Mouse (Mus musculus): ENCODE data around the gene Hyal3. TPM values are rescaled to one million over a fixed set of nuclear protein-coding genes. Genes with fewer than 3 reads are reported as not detected.

Gene Hyal3
- polyA plus RNA-seq, 1 experiment from 2014 or later, result 1.8 TPM

DNA sequence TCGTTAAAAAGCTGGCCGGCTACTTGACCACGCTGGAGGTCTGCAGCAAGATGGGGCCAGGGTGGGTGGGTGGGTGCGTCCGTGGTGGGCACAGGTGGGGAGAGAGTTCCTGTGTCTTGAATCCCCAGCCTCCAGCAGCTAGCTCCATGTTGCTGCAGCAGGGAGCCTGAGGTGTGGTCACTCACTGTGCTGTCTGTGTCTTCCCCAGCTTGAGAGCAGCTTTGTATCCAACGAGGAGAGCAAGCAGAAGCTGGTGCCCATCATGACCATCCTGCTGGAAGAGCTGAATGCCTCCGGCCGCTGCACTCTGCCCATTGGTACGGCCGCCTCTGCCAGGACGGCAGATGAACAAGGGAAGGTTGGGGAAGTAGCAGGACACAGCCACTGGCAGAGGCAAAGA lies 37.3 kb upstream of the Hyal3 start:
- H3K4me3 ChIP-seq, result no peak overlapping the region
- H3K36me3 ChIP-seq (replicated peaks), result peaks cover 32% of the 10 kb centered on the region; the same call in 1 of the 2 replicates
- no peak for ATAC-seq (replicated peaks)
- H3K4me2 ChIP-seq, result no peak overlapping the region; the same call in 1 of the 2 replicates
- H3K9me3 ChIP-seq, result no peaks in the 10 kb centered on the region
- 87% methylated on average over 11 of the region's 11 CpGs for WGBS
- H3K27me3 ChIP-seq (replicated peaks), result no peaks in the 10 kb centered on the region
- no peak overlapping the region for H3K27ac ChIP-seq
- peaks cover 53% of the 10 kb centered on the region for H3K4me1 ChIP-seq
- H3K9ac ChIP-seq, result no peak overlapping the region

DNA sequence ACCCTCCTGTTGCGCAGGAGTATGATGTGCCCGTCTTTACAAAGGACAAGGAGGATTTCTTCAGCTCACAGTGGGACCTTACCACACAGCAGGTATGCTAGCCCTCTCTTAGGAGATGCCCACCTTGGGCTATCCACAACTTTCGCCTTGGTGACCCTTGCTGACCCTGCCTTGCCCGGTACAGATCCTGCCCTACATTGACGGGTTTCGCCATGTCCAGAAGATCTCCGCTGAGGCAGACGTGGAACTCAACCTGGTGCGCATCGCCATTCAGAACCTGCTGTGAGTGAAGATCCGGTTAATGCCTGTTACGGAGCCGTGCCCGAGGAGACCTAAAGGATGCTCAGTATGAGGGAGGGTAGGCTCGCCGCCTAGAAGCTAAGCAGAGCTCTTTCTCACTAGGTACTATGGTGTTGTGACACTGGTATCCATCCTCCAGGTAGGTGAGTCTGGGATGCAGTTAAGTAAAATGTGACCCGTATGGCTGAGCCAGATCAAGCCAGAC lies 36.4 kb upstream of the Hyal3 start:
- no peak overlapping the region for H3K4me2 ChIP-seq
- no peak overlapping the region for H3K9ac ChIP-seq
- no peak overlapping the region for H3K27ac ChIP-seq
- no peak overlapping the region for H3K4me3 ChIP-seq
- peaks cover 53% of the 10 kb centered on the region for H3K4me1 ChIP-seq
- ATAC-seq (replicated peaks), result no peak
- no peaks in the 10 kb centered on the region for H3K9me3 ChIP-seq
- peaks cover 5% of the 10 kb centered on the region; the same call in 1 of the 2 replicates for H3K27me3 ChIP-seq (replicated peaks)
- peaks cover 22% of the 10 kb centered on the region; the same call in 1 of the 2 replicates for H3K36me3 ChIP-seq (replicated peaks)
- 93% methylated on average over 17 of the region's 17 CpGs for WGBS

DNA sequence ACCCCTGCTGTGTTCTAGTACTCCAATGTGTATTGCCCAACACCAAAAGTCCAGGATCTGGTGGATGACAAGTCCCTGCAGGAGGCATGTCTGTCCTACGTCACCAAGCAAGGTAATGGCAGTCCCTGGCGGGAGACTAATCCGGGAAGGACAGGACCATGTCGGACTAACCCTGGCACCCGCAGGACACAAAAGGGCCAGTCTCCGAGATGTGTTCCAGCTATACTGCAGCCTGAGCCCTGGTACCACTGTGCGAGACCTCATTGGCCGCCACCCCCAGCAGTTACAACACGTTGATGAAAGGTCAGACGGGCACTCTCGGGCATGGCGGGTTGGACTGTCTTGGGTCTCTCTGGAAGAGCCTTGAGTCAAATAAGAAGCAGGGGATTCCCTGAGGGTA lies 35.9 kb upstream of the Hyal3 start:
- Histone ChIP-seq H3K4me1 (peaks cover 53% of the 10 kb centered on the region), H3K4me2 (no peak overlapping the region), H3K9ac (no peak overlapping the region), H3K9me3 (no peaks in the 10 kb centered on the region), H3K27ac (no peak overlapping the region), H3K27me3 (replicated peaks) (peaks cover 10% of the 10 kb centered on the region; the same call in 1 of the 2 replicates), H3K36me3 (replicated peaks) (peaks cover 18% of the 10 kb centered on the region; the same call in 1 of the 2 replicates), H3K4me3 (no peak overlapping the region)
- no peak for ATAC-seq (replicated peaks)
- 93% methylated on average over 12 of the region's 12 CpGs for WGBS

DNA sequence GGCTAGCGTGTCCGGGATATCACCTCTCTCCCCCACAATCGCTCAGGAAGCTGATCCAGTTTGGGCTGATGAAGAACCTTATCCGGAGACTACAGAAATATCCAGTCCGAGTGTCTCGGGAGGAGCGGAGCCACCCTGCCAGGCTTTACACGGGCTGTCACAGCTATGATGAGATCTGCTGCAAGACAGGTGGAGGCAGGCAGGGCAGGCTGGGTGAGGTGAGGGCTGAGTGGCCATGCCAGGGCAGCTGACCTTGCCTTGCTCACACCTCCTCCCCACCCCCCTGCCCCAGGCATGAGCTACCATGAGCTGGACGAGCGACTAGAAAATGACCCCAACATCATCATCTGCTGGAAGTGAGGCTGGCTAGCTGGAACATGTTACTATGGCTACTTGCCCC lies 35.4 kb upstream of the Hyal3 start:
- Histone ChIP-seq H3K4me3 (no peak overlapping the region), H3K9ac (no peak overlapping the region), H3K4me1 (peaks cover 51% of the 10 kb centered on the region), H3K36me3 (replicated peaks) (peaks cover 13% of the 10 kb centered on the region; the same call in 1 of the 2 replicates), H3K27me3 (replicated peaks) (peaks cover 15% of the 10 kb centered on the region), H3K4me2 (no peak overlapping the region), H3K9me3 (no peaks in the 10 kb centered on the region), H3K27ac (no peak overlapping the region)
- no peak for ATAC-seq (replicated peaks)
- 90% methylated on average over 10 of the region's 10 CpGs for WGBS

DNA sequence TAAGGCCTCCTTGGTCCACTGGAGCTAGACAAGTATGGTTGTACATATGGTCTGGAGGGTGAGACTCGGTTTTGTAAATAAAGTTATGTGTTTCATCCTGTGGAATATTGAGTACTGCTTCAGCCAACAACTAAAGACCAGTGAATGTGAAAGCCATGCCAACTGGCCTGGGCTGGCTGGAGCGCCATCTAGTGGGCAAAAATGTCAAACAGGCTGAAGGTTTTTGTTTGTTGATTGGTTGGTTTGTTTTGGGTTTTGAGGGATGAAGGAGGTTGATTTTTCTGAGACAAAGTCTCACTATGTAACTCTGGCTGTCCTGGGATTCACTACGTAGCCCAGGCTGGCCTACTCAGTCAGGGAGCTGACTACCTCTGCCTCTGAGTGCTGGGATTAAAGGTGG lies 35.0 kb upstream of the Hyal3 start:
- Histone ChIP-seq H3K27ac (no peak overlapping the region), H3K4me3 (no peak overlapping the region), H3K4me2 (no peak overlapping the region), H3K36me3 (replicated peaks) (peaks cover 13% of the 10 kb centered on the region; the same call in 1 of the 2 replicates), H3K9me3 (no peaks in the 10 kb centered on the region), H3K9ac (no peak overlapping the region), H3K4me1 (peaks cover 47% of the 10 kb centered on the region), H3K27me3 (replicated peaks) (peaks cover 19% of the 10 kb centered on the region)
- WGBS, result 6% methylated on average over 3 of the region's 3 CpGs
- no peak for ATAC-seq (replicated peaks)

DNA sequence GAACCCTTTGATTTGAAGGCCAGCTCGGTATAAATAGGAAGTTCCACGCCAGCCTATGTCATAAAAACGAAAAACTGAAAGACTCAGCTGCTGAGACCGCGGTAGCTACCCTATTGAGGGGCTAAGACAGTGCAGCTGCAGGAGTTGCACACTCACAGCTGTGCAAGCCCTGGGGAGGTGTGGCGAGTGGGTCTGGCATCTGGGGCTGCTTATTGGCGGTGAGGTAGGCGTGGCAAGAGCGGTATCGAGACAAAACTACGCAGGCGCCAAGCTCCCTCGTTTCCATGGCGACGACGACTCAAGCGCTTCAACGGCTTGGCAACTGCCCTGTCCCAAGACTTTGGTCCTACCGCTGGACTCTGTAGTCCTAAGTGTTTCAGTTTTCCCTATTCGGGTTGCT lies 33.6 kb upstream of the Hyal3 start, which contains the start of gene Zmynd10:
TSS of gene Zmynd10 (plus strand) at position 273 of the 400 bp plus-strand sequence.
- H3K4me2 ChIP-seq, result peak within 1 kb of the TSS; percentile 60
- H3K36me3 ChIP-seq (replicated peaks), result peaks cover 13% of the 10 kb centered on the region; the same call in 1 of the 2 replicates
- peak within 1 kb of the TSS; percentile 27 for H3K4me3 ChIP-seq
- H3K9me3 ChIP-seq, result no peaks in the 10 kb centered on the region
- peaks cover 49% of the 10 kb centered on the region for H3K4me1 ChIP-seq
- peak; percentile 51 for ATAC-seq (replicated peaks)
- H3K27me3 ChIP-seq (replicated peaks), result peaks cover 33% of the 10 kb centered on the region
- 2% methylated on average over 20 of the region's 20 CpGs for WGBS
- peak within 1 kb of the TSS; percentile 31; the same call in 1 of the 2 replicates for H3K9ac ChIP-seq
- peak within 1 kb of the TSS; percentile 57; the same call in 1 of the 2 replicates for H3K27ac ChIP-seq

DNA sequence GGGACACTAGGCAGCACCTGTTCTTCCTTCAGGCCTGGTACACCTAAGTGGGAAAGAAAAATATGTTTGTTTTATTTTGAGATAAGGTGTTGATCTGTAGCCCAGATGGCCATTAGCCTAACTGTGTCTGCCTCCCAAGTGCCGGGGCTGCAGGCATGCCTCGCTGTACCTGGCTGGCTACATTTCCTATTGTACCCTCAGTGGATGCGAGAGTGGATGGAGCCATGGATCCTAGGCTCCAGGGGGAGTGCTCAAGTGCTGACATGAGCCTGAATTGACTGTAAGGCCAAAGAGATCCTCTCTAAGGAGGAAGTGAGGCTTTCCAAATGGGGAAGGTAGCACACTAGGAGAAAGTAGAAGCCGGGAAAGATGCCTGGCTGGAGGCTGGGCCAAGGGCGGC lies 32.7 kb upstream of the Hyal3 start:
- no peak for ATAC-seq (replicated peaks)
- Histone ChIP-seq H3K9me3 (no peaks in the 10 kb centered on the region), H3K27ac (no peak overlapping the region)

DNA sequence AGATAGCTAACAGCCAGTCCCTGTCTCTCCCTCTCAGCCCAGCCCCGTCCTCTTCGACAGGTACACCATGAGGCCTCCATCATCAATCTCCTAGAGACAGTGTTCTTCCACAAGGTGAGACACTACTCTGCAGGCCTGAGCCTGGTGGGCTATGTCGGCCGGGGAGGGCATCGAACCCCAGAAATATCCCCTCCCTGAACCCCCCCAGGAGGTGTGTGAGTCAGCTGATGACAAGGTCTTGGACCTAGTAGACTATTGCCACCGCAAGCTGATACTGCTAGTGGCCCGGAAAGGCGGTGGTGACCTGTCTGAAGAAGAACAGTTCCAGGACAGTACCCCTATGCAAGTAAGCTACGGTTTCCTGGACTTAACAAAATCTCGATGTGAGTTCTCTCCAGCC lies 31.8 kb upstream of the Hyal3 start:
- Histone ChIP-seq H3K4me2 (no peak overlapping the region), H3K27me3 (replicated peaks) (peaks cover 46% of the 10 kb centered on the region), H3K4me3 (no peak overlapping the region), H3K9me3 (no peaks in the 10 kb centered on the region), H3K4me1 (peaks cover 50% of the 10 kb centered on the region), H3K27ac (no peak overlapping the region), H3K36me3 (replicated peaks) (peaks cover 10% of the 10 kb centered on the region; the same call in 1 of the 2 replicates), H3K9ac (no peak overlapping the region)
- ATAC-seq (replicated peaks), result no peak
- 91% methylated on average over 10 of the region's 10 CpGs for WGBS

More for the DNA sequence above, 32.7 kb upstream of the Hyal3 start:
- H3K27me3 ChIP-seq (replicated peaks), result peaks cover 42% of the 10 kb centered on the region
- WGBS, result 77% methylated on average over 5 of the region's 5 CpGs
- H3K4me2 ChIP-seq, result no peak overlapping the region
- H3K4me3 ChIP-seq, result no peak overlapping the region
- peaks cover 13% of the 10 kb centered on the region; the same call in 1 of the 2 replicates for H3K36me3 ChIP-seq (replicated peaks)
- no peak overlapping the region for H3K9ac ChIP-seq
- peaks cover 43% of the 10 kb centered on the region for H3K4me1 ChIP-seq

DNA sequence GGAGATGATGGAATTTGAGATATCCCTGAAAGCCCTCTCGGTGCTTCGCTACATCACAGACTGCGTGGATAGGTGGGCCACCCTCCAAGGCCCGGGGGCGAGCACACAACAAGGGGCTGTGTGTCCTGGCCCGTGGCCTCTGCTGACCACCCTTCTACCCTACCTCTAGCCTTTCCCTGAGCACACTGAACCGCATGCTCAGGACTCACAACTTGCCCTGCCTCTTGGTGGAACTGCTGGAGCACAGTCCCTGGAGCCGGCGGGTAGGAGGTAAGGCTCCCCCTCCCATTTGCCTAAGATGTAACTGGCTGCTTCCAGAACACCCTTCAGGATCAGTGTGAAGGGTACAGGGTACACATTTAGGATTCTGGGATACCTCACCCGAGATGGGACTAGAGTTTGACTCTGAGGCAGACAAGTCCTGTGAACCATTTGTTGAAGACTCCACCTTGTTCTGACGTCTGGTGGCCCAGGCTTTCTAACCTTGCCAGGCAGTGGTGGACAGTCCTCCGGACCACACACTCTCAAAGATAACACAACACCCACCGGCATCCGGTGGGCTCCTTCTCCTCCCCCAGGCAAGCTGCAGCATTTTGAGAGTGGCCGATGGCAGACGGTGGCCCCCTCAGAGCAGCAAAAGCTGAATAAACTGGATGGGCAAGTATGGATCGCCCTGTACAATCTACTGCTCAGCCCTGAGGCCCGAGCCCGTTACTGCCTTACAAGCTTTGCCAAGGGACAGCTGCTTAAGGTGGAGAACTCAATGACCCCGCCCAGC lies 31.1 kb upstream of the Hyal3 start:
- WGBS, result 89% methylated on average over 20 of the region's 20 CpGs
- Histone ChIP-seq H3K27ac (no peak overlapping the region), H3K27me3 (replicated peaks) (peaks cover 46% of the 10 kb centered on the region), H3K4me1 (peaks cover 52% of the 10 kb centered on the region), H3K36me3 (replicated peaks) (0 out of 2 replicates have a peak, but pooled peaks cover 3% of the 10 kb centered on the region), H3K4me2 (no peak overlapping the region), H3K4me3 (no peak overlapping the region), H3K9ac (no peak overlapping the region), H3K9me3 (no peaks in the 10 kb centered on the region)
- no peak for ATAC-seq (replicated peaks)

DNA sequence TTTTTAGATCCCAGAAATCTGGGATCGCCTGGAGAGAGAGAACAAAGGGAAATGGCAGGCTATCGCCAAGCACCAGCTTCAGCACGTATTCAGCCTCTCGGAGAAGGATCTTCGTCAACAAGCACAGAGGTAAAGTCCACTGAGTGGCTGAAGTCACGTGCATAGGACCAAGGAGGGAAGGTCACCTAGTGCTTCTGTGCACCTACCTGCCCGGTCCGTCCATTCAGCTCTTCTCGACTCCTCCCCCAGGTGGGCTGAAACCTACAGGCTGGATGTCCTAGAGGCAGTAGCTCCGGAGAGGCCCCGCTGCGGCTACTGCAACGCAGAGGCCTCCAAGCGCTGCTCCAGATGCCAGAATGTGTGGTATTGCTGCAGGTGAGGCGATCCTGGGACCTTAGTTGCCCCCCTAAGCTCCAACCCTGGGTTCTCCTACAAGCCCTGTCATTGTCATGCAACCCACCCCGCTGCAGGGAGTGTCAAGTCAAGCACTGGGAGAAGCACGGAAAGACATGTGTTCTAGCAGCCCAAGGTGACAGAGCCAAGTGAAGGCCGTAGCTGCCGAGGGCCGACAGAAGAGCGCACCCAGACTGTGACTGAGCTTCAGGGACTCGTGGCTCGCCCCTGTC lies 30.0 kb upstream of the Hyal3 start:
- H3K4me1 ChIP-seq, result peaks cover 53% of the 10 kb centered on the region
- ATAC-seq (replicated peaks), result no peak

DNA sequence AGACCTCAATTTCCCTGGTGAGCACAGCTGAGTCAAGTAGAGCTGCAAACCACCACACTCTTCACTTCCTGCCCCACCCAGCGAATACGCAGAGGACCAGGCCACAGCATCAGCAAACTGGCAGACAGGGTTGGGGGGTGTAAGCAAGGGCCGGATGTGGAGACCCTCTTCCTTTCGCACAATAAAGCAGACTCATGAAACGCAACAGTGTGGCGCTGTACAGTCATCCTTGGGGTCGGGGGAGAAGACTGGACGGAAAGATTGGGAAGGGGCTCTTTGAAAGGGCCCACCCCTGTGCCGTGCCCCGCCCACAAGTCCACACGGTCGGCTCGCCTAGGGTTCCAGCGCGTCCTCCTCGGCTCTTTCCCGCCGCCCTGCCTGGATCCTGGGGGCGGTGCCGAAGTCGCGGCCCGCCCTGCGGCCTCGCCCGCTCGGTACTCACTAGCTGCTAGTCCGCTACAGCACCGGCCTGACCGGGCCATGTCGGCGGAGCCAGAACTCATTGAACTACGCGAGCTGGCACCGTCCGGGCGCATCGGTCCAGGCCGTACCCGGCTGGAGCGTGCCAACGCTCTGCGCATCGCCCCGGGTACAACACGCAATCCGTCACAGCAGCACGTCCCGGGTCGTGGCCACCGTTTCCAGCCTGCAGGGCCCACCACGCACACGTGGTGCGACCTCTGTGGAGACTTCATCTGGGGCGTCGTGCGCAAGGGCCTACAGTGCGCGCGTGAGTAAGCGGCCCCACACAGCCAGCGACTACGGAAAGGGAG lies 29.3 kb upstream of the Hyal3 start, which contains the start of gene Rassf1:
TSS of gene Rassf1 (plus strand) at position 439 of the 773 bp plus-strand sequence.
- ATAC-seq (replicated peaks), result no peak
- Histone ChIP-seq H3K9ac (peak within 1 kb of the TSS; percentile 39), H3K27me3 (replicated peaks) (peaks cover 46% of the 10 kb centered on the region), H3K27ac (no peak within 1 kb of the TSS), H3K4me1 (peaks cover 53% of the 10 kb centered on the region), H3K9me3 (no peaks in the 10 kb centered on the region), H3K4me3 (peak within 1 kb of the TSS; percentile 35), H3K4me2 (peak within 1 kb of the TSS; percentile 61), H3K36me3 (replicated peaks) (no peaks in the 10 kb centered on the region)
- 1% methylated on average over 63 of the region's 63 CpGs for WGBS

More for the DNA sequence above, 30.0 kb upstream of the Hyal3 start:
- Histone ChIP-seq H3K4me2 (peak overlapping the region; percentile 61), H3K36me3 (replicated peaks) (no peaks in the 10 kb centered on the region), H3K27me3 (replicated peaks) (peaks cover 46% of the 10 kb centered on the region), H3K4me3 (peak overlapping the region; percentile 35; the same call in 1 of the 2 replicates), H3K9ac (peak overlapping the region; percentile 17; the same call in 1 of the 2 replicates), H3K27ac (no peak overlapping the region), H3K9me3 (no peaks in the 10 kb centered on the region)
- WGBS, result 28% methylated on average over 23 of the region's 23 CpGs
